Mouse (Mus musculus): Measurements from ENCODE around the gene Ubl7.

DNA sequence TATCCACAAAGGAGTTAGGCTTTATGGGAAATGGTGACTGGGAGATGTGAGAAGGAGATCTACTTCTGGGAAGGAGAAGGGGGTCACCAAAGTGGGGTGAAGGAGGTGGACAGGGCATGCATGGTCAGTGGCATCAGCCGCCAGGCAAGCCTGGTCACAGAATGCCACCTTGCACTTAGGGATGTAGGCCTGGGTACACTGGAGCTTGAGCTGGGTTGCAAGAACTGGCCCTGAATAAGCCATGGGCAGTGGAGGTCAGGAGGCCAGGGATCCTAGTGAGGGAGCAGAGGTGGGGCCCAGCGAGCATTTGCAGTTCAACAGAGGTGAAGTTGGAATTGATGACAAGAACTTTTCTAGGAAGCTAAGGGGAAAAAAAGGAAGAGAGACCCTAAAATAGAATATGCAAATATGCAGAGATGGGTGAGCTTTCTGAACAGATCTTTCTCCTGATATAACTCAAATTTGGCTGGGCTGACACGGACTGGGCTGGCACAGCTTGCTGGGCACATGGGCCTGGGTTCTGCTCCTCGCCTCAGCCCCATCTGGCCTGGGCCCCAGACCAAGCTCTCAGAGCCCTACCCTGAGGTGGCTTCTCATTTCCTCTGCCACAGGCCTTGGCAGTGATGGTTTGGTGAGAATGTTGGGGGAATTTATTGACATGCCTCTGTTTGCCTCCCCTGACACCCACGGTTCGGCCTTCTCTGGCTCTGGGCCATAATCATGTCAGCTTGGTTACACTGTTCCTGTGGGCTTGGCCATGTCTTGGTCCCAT is 22.2 kb downstream of the Ubl7 start:
- TF ChIP-seq ZC3H11A (IDR thresholded peaks at IDR 0.05; ENCODE audit: borderline replicate concordance, low read depth, low read length): no peak
- no peak for TF ChIP-seq CHD2 (IDR thresholded peaks at IDR 0.05; ENCODE audit: low read depth, low read length)
- no peak for TF ChIP-seq HCFC1 (IDR thresholded peaks at IDR 0.05; ENCODE audit: borderline replicate concordance, insufficient read depth, low read length)
- no peak for TF ChIP-seq MAFK (IDR thresholded peaks at IDR 0.05; ENCODE audit: insufficient read depth, low read depth, low read length)
